Mouse (Mus musculus) midbrain, embryonic 13.5 days (tissue): ENCODE results near the gene Eefsec. TPM values are rescaled to one million over a fixed set of nuclear protein-coding genes. Genes with fewer than 3 reads are reported as not detected.

Experiments
- ATAC-seq: fragments of 200-750 bp; cut with Nextera tagmentation; 2 replicates; pipeline ENCODE4 v1.8.0; 2017; ENCODE audit warnings: mild to moderate bottlenecking, moderate TSS enrichment, moderate library complexity
- H3K27ac ChIP-seq: fragments of 300-500 bp; sonication (generic); 2 replicates; pipeline ENCODE4 v1.5.1; 2015; ENCODE audit warnings: inconsistent platforms, mild to moderate bottlenecking, moderate library complexity
- H3K27me3 ChIP-seq: fragments of 300-500 bp; sonication (generic); 2 replicates; pipeline ENCODE4 v1.6.1; 2015; ENCODE audit warnings: mild to moderate bottlenecking, inconsistent platforms
- H3K36me3 ChIP-seq: fragments of 300-500 bp; sonication (generic); 2 replicates; pipeline ENCODE4 v1.6.1; 2015; ENCODE audit warnings: mild to moderate bottlenecking, inconsistent platforms
- H3K4me1 ChIP-seq: fragments of 300-500 bp; sonication (generic); replicated peaks from 2 replicates; pipeline ENCODE4 v1.6.1; 2015; ENCODE audit warnings: inconsistent platforms
- H3K4me2 ChIP-seq: fragments of 300-500 bp; sonication (generic); replicated peaks from 2 replicates; pipeline ENCODE4 v1.6.1; 2015; ENCODE audit warnings: moderate library complexity, mild to moderate bottlenecking, inconsistent platforms
- H3K4me3 ChIP-seq: fragments of 300-500 bp; sonication (generic); replicated peaks from 2 replicates; pipeline ENCODE4 v1.5.1; 2015; ENCODE audit warnings: mild to moderate bottlenecking, inconsistent platforms
- H3K9ac ChIP-seq: fragments of 300-500 bp; sonication (generic); replicated peaks from 2 replicates; pipeline ENCODE4 v1.6.1; 2015; ENCODE audit warnings: mild to moderate bottlenecking, inconsistent platforms
- H3K9me3 ChIP-seq: fragments of 300-500 bp; sonication (generic); 2 replicates; pipeline ENCODE4 v1.6.1; 2016; ENCODE audit warnings: mild to moderate bottlenecking, inconsistent platforms
- WGBS: fragments of 180-500 bp; shearing (Covaris S2); methylation state at CpG from one replicate; pipeline ENCODE4 v1.1.7; 2015; 5-methylcytosine and 5-hydroxymethylcytosine counted together
- polyA plus RNA-seq: library from polyadenylated mRNA; unstranded; fragments of >200 nt; fragmentation: Nextera tagmentation; extraction: Ambion mirVana; gene quantifications from 2 replicates; pipeline ENCODE4 v1.2.1, GENCODE M21; 2015

Gene Eefsec
- polyA plus RNA-seq, 1 experiment from 2014 or later = 28.7 TPM

DNA sequence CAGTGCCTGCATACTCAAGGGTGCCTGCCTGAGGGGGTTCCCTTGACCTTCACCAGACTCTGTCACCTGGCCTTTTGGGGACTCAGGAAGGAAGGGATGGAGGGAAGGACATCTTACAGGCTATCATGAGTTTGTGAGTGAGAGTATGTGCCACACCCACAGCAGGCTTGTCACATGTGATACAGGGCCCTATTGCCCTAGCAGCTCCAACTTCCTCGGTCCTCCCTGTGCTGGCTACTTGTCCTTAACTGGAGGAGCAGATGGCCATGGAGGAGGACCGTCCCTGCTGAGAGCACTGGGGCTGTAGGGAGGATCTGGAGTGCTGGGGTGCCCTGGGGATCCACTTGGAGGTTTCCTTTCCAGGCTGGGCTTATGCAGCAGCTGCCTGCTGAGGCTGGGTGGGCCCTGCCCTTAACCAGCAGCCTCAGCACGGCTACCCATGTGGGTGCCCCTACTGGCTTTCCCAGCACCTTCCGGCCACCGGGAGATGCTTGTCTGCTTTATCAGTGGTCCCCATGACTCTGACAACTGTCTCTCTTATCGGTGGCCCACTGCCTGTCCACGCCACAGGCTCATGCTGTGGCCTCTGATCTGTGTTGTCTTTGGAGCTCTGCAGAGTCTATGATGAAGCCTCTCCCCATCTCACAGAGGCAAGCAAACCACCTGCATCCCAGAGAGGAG, 194.4 kb downstream of the Eefsec start:
- Histone ChIP-seq H3K9me3 (no peaks in the 10 kb centered on the region), H3K9ac (no peak overlapping the region), H3K36me3 (peaks cover 5% of the 10 kb centered on the region; the same call in 1 of the 2 replicates), H3K4me2 (no peak overlapping the region), H3K4me1 (no peaks in the 10 kb centered on the region), H3K4me3 (no peak overlapping the region), H3K27me3 (no peaks in the 10 kb centered on the region), H3K27ac (no peak overlapping the region)
- ATAC-seq = no peak
- WGBS = 81% methylated on average over 7 of the region's 7 CpGs

- 94% methylated on average over 1 of the region's 1 CpGs for WGBS
- no peak for ATAC-seq
Observed at GRCm38 (mm10) chr6:88251396-88251795, 194.9 kb downstream of the Eefsec start.

GRCm38 (mm10) chr6:88249231-88249630, 197.1 kb downstream of the Eefsec start:
- no peak overlapping the region for H3K4me3 ChIP-seq
- no peak overlapping the region for H3K4me2 ChIP-seq
- H3K4me1 ChIP-seq = no peaks in the 10 kb centered on the region
- no peaks in the 10 kb centered on the region for H3K9me3 ChIP-seq
- no peak for ATAC-seq
- H3K9ac ChIP-seq = no peak overlapping the region
- H3K27me3 ChIP-seq = no peaks in the 10 kb centered on the region
- no peak overlapping the region for H3K27ac ChIP-seq
- no peaks in the 10 kb centered on the region for H3K36me3 ChIP-seq
- WGBS = 92% methylated on average over 1 of the region's 1 CpGs

More at GRCm38 (mm10) chr6:88251396-88251795, 194.9 kb downstream of the Eefsec start:
- Histone ChIP-seq H3K27ac (no peak overlapping the region), H3K4me2 (no peak overlapping the region), H3K4me3 (no peak overlapping the region), H3K9me3 (no peaks in the 10 kb centered on the region), H3K4me1 (no peaks in the 10 kb centered on the region), H3K36me3 (peaks cover 3% of the 10 kb centered on the region; the same call in 1 of the 2 replicates), H3K27me3 (no peaks in the 10 kb centered on the region), H3K9ac (no peak overlapping the region)

GRCm38 (mm10) chr6:88242604-88243003, 203.7 kb downstream of the Eefsec start:
- H3K4me1 ChIP-seq = 0 out of 2 replicates have a peak, but pooled peaks cover 4% of the 10 kb centered on the region
- no peak overlapping the region for H3K9ac ChIP-seq
- peaks cover 47% of the 10 kb centered on the region for H3K27me3 ChIP-seq
- no peak overlapping the region for H3K27ac ChIP-seq
- H3K36me3 ChIP-seq = no peaks in the 10 kb centered on the region
- WGBS = under 1% methylated on average over 15 of the region's 15 CpGs
- H3K4me3 ChIP-seq = no peak overlapping the region
- no peaks in the 10 kb centered on the region for H3K9me3 ChIP-seq
- H3K4me2 ChIP-seq = 0 out of 2 replicates have a peak overlapping the region, but pooled peaks have one; percentile 1
- ATAC-seq = peak; percentile 71

GRCm38 (mm10) chr6:88236513-88236912, 209.8 kb downstream of the Eefsec start:
- no peak overlapping the region for H3K27ac ChIP-seq
- no peaks in the 10 kb centered on the region for H3K9me3 ChIP-seq
- H3K36me3 ChIP-seq = no peaks in the 10 kb centered on the region
- H3K4me2 ChIP-seq = peak overlapping the region; percentile 49
- peaks cover 68% of the 10 kb centered on the region for H3K27me3 ChIP-seq
- H3K4me3 ChIP-seq = 0 out of 2 replicates have a peak overlapping the region, but pooled peaks have one; percentile 13
- peaks cover 27% of the 10 kb centered on the region for H3K4me1 ChIP-seq
- ATAC-seq = peak; percentile 25; the same call in 1 of the 2 replicates
- 11% methylated on average over 7 of the region's 7 CpGs for WGBS
- H3K9ac ChIP-seq = no peak overlapping the region; the same call in 1 of the 2 replicates

DNA sequence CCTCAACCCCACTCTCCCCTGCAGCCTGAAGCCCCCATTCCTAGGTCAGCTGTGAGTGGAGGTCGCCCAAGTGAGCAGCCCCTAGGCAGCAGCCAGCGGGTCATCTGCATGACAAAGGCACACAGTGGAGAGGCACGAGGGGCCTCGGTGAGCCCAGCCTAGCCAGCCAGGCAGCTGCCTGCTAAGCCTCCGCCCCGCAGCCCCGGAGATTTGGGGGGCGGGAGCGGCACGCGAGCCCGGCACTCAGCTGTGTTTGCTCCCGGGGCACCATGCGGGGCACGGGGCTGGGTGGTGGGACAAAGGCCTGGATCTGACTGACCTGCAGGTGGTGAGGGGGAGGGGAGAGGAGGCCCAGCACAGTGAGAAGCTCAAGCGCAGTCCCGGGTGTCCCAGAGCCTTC, 210.4 kb downstream of the Eefsec start:
- Histone ChIP-seq H3K4me2 (peak overlapping the region; percentile 49), H3K36me3 (no peaks in the 10 kb centered on the region), H3K27me3 (peaks cover 65% of the 10 kb centered on the region), H3K27ac (no peak overlapping the region), H3K4me1 (peaks cover 23% of the 10 kb centered on the region), H3K9me3 (no peaks in the 10 kb centered on the region), H3K4me3 (0 out of 2 replicates have a peak overlapping the region, but pooled peaks have one; percentile 13), H3K9ac (no peak overlapping the region; the same call in 1 of the 2 replicates)
- 1% methylated on average over 17 of the region's 17 CpGs for WGBS
- ATAC-seq = peak; percentile 90

- peaks cover 23% of the 10 kb centered on the region for H3K4me1 ChIP-seq
- no peak overlapping the region; the same call in 1 of the 2 replicates for H3K27ac ChIP-seq
- peak overlapping the region; percentile 49 for H3K4me2 ChIP-seq
- H3K9ac ChIP-seq = no peak overlapping the region
- no peak overlapping the region for H3K4me3 ChIP-seq
- ATAC-seq = peak; percentile 34; the same call in 1 of the 2 replicates
- no peaks in the 10 kb centered on the region for H3K36me3 ChIP-seq
- H3K9me3 ChIP-seq = no peaks in the 10 kb centered on the region
- 16% methylated on average over 8 of the region's 8 CpGs for WGBS
- peaks cover 60% of the 10 kb centered on the region for H3K27me3 ChIP-seq
Observed at GRCm38 (mm10) chr6:88235461-88235860, 210.9 kb downstream of the Eefsec start.

- Histone ChIP-seq H3K9me3 (no peaks in the 10 kb centered on the region), H3K36me3 (no peaks in the 10 kb centered on the region), H3K4me3 (no peak overlapping the region), H3K27ac (no peak overlapping the region), H3K4me2 (no peak overlapping the region), H3K4me1 (peaks cover 23% of the 10 kb centered on the region), H3K9ac (no peak overlapping the region), H3K27me3 (peaks cover 45% of the 10 kb centered on the region)
- ATAC-seq = no peak
- 84% methylated on average over 8 of the region's 8 CpGs for WGBS
Observed at GRCm38 (mm10) chr6:88233996-88234395, 212.3 kb downstream of the Eefsec start.

- Histone ChIP-seq H3K36me3 (no peaks in the 10 kb centered on the region), H3K4me2 (no peak overlapping the region), H3K4me1 (peaks cover 22% of the 10 kb centered on the region), H3K27ac (no peak overlapping the region), H3K9ac (no peak overlapping the region), H3K9me3 (no peaks in the 10 kb centered on the region), H3K27me3 (peaks cover 29% of the 10 kb centered on the region; the same call in 1 of the 2 replicates), H3K4me3 (no peak overlapping the region)
- 53% methylated on average over 6 of the region's 6 CpGs for WGBS
- ATAC-seq = no peak
Observed at GRCm38 (mm10) chr6:88232221-88232620, 214.1 kb downstream of the Eefsec start.

- Histone ChIP-seq H3K4me1 (peaks cover 22% of the 10 kb centered on the region), H3K4me3 (no peak overlapping the region), H3K9me3 (no peaks in the 10 kb centered on the region), H3K27ac (no peak overlapping the region), H3K36me3 (no peaks in the 10 kb centered on the region), H3K27me3 (peaks cover 26% of the 10 kb centered on the region; the same call in 1 of the 2 replicates), H3K9ac (no peak overlapping the region), H3K4me2 (no peak overlapping the region)
- WGBS = 81% methylated on average over 7 of the region's 7 CpGs
- ATAC-seq = no peak
Observed at GRCm38 (mm10) chr6:88231821-88232220, 214.5 kb downstream of the Eefsec start.

- 80% methylated on average over 12 of the region's 12 CpGs for WGBS
- H3K27me3 ChIP-seq = peaks cover 12% of the 10 kb centered on the region; the same call in 1 of the 2 replicates
- peaks cover 14% of the 10 kb centered on the region for H3K4me1 ChIP-seq
- no peaks in the 10 kb centered on the region for H3K9me3 ChIP-seq
- H3K36me3 ChIP-seq = no peaks in the 10 kb centered on the region
- H3K27ac ChIP-seq = no peak overlapping the region
- ATAC-seq = no peak
- H3K4me2 ChIP-seq = no peak overlapping the region
- no peak overlapping the region for H3K9ac ChIP-seq
- H3K4me3 ChIP-seq = no peak overlapping the region
Observed at GRCm38 (mm10) chr6:88229221-88229620, 217.1 kb downstream of the Eefsec start.

DNA sequence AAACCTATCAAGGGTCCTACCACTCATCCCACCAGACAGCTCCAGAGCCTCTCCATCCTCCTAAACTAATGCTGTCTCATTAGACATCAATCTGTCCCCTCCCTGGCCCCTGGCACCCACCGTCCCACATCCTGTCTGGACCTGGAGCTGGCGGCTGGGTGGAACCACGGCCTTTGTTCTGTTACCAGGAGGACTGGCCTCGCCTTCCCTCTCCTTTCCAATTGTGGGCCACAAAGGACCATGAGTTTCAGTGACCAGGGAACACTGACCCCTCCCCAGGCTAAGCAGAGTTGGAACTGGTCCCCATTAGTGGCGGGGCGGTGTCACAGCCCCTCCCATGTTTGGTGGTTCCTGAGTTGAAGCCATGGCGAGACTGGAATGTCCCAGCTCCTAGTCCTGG, 218.8 kb downstream of the Eefsec start:
- H3K27me3 ChIP-seq = no peaks in the 10 kb centered on the region; the same call in 1 of the 2 replicates
- 62% methylated on average over 7 of the region's 7 CpGs for WGBS

More for the DNA sequence above, 218.8 kb downstream of the Eefsec start:
- Histone ChIP-seq H3K27ac (no peak overlapping the region), H3K4me1 (peaks cover 14% of the 10 kb centered on the region), H3K9ac (no peak overlapping the region), H3K36me3 (no peaks in the 10 kb centered on the region), H3K4me3 (no peak overlapping the region), H3K4me2 (no peak overlapping the region), H3K9me3 (no peaks in the 10 kb centered on the region)
- ATAC-seq = no peak
